8 mouse cellular contexts compared by ENCODE assay signal in the genomic region with DNA sequence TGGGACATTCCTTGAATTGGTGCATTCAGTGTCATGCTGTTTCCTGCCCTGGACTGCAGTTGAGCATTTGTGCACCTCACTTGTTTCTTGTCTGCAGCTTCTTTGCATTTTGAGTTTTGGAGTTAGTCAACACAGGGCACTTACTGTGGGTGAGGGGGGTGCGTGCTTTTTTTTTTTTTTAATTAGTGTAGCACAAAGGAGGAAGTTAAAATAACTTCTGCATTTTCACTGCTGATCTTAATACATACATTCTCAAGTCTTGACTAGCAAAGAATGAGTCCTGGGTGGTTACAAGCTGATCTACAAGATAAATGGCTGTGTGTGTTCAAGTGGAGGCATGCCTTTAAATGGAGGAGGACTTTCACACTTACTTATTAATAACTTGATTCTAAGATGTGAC. TPM values are rescaled to one million over a fixed set of nuclear protein-coding genes. Genes with fewer than 3 reads are reported as not detected.
DNase-seq lines count a peak whose midpoint lies in the region; ATAC-seq and TF ChIP-seq lines count a peak whose summit lies in the region.

No protein-coding gene starts in this region.

- peak overlapping the region; percentile 91 for H3K4me3 ChIP-seq in heart, embryonic 13.5 days
- peak overlapping the region; percentile 82 for H3K4me3 ChIP-seq in G1E (ENCODE audit: low read depth, low read length)
- H3K4me3 ChIP-seq in hindbrain, embryonic 11.5 days (ENCODE audit: low read depth, low read length), result peak overlapping the region; percentile 96; the same call in 1 of the 2 replicates
- peak overlapping the region; percentile 99 for H3K4me3 ChIP-seq in midbrain, embryonic 10.5 days

- H3K27ac ChIP-seq in heart, embryonic 13.5 days (replicated peaks), result peak overlapping the region; percentile 95
- no peak overlapping the region for H3K27ac ChIP-seq in hindbrain, embryonic 11.5 days (ENCODE audit: low read depth, low read length)
- no peak overlapping the region for H3K27ac ChIP-seq in midbrain, embryonic 10.5 days (replicated peaks)

- peak overlapping the region; percentile 99 for H3K9ac ChIP-seq in heart, embryonic 13.5 days
- no peak overlapping the region for H3K9ac ChIP-seq in hindbrain, embryonic 11.5 days (ENCODE audit: low read depth, low read length)

- H3K27me3 ChIP-seq in heart, embryonic 13.5 days (replicated peaks), result no peaks in the 10 kb centered on the region
- no peaks in the 10 kb centered on the region for H3K27me3 ChIP-seq in G1E (ENCODE audit: insufficient read depth, low read length)
- no peaks in the 10 kb centered on the region for H3K27me3 ChIP-seq in hindbrain, embryonic 11.5 days (ENCODE audit: control insufficient read depth, insufficient read depth, low read length)
- H3K27me3 ChIP-seq in midbrain, embryonic 10.5 days (ENCODE audit: low read depth, poor library complexity, severe bottlenecking), result no peaks in the 10 kb centered on the region

- intact Hi-C loops in left cerebral cortex, postnatal 36 days (cut with DNase I), result no loop called here

- TF ChIP-seq CTCF in G1E (IDR thresholded peaks at IDR 0.05; ENCODE audit: low read depth, low read length), result no peak

- peak overlapping the region; percentile 84 for H3K4me2 ChIP-seq in heart, embryonic 13.5 days
- H3K4me2 ChIP-seq in hindbrain, embryonic 11.5 days (replicated peaks; ENCODE audit: low read depth, low read length), result peak overlapping the region; percentile 80; the same call in 1 of the 2 replicates

- no peak for ATAC-seq in heart, embryonic 13.5 days (ENCODE audit: extremely low read depth, insufficient number of reproducible peaks, low FRiP score, low TSS enrichment)
- ATAC-seq in G1E (ENCODE audit: extremely low read depth, insufficient number of reproducible peaks, low FRiP score, poor library complexity, severe bottlenecking), result peak; percentile 48
- ATAC-seq in hindbrain, embryonic 11.5 days (ENCODE audit: low FRiP score), result no peak

- no peaks in the 10 kb centered on the region for H3K9me3 ChIP-seq in heart, embryonic 13.5 days
- no peaks in the 10 kb centered on the region for H3K9me3 ChIP-seq in G1E (replicated peaks)
- no peaks in the 10 kb centered on the region for H3K9me3 ChIP-seq in hindbrain, embryonic 11.5 days (ENCODE audit: control insufficient read depth, low read length)
- no peaks in the 10 kb centered on the region for H3K9me3 ChIP-seq in midbrain, embryonic 10.5 days (replicated peaks)

- no peak for DNase-seq in heart, adult 11 months
- peak; percentile 76 for DNase-seq in G1E (ENCODE audit: low spot score)
- DNase-seq in hindbrain, embryonic 11.5 days (ENCODE audit: low spot score), result no peak
- no peak for DNase-seq in midbrain, embryonic 10.5 days (ENCODE audit: low spot score)
- no peak for DNase-seq in left cerebral cortex, postnatal 36 days (ENCODE audit: low spot score in 2 of 2)
- DNase-seq in gastrocnemius, postnatal 10 days, result no peak
- no peak for DNase-seq in layer of hippocampus, adult 11-12 months (ENCODE audit: low spot score)

- 50% methylated on average over 1 of the region's 1 CpGs for whole genome bisulfite sequencing in heart, embryonic 13.5 days
- 73% methylated on average over 1 of the region's 1 CpGs for WGBS in hindbrain, embryonic 11.5 days
- WGBS in midbrain, embryonic 10.5 days, result 86% methylated on average over 1 of the region's 1 CpGs

- H3K4me1 ChIP-seq in heart, embryonic 13.5 days, result peaks cover 56% of the 10 kb centered on the region
- peaks cover 56% of the 10 kb centered on the region for H3K4me1 ChIP-seq in G1E (ENCODE audit: insufficient read depth, low read depth, low read length)
- H3K4me1 ChIP-seq in hindbrain, embryonic 11.5 days (replicated peaks; ENCODE audit: control insufficient read depth, insufficient read depth, low read length), result no peaks in the 10 kb centered on the region; the same call in 1 of the 2 replicates
- H3K4me1 ChIP-seq in midbrain, embryonic 10.5 days, result peaks cover 29% of the 10 kb centered on the region

- H3K36me3 ChIP-seq in heart, embryonic 13.5 days, result peaks cover 12% of the 10 kb centered on the region; the same call in 1 of the 2 replicates
- H3K36me3 ChIP-seq in G1E (replicated peaks), result peaks cover 36% of the 10 kb centered on the region
- no peaks in the 10 kb centered on the region for H3K36me3 ChIP-seq in hindbrain, embryonic 11.5 days (ENCODE audit: control insufficient read depth, insufficient read depth, low read length)
- H3K36me3 ChIP-seq in midbrain, embryonic 10.5 days, result peaks cover 14% of the 10 kb centered on the region; the same call in 1 of the 2 replicates

RNA-seq across cellular contexts. Expression of a gene that starts 2.3 kb away (rescaled TPM):
- polyA plus RNA-seq in heart, embryonic 13.5 days (2015; fragmentation: Nextera tagmentation; extraction: Ambion mirVana), result 400 and 438 TPM in 2 replicates
- total RNA-seq in G1E (2014; fragmentation: Nextera tagmentation), result 876 and 934 TPM in 2 replicates
- total RNA-seq in G1E (2017), result 647 and 716 TPM in 2 replicates
- polyA plus RNA-seq in G1E (2012), result 746 and 964 TPM in 2 replicates
- polyA plus RNA-seq in hindbrain, embryonic 11.5 days (2014; fragmentation: Nextera tagmentation; extraction: Ambion mirVana), result 325 and 330 TPM in 2 replicates
- polyA plus RNA-seq in midbrain, embryonic 10.5 days (2016; fragmentation: Nextera tagmentation; extraction: Ambion mirVana), result 353 and 368 TPM in 2 replicates
- 100 to 1,000 TPM; 259 to 262 TPM for total RNA-seq in left cerebral cortex, postnatal 36 days (2021)
- total RNA-seq in gastrocnemius, postnatal 10 days (2021), result 100 to 1,000 TPM; 104 to 116 TPM

RNA-seq across cellular contexts. Expression of a gene that starts 40.2 kb away (rescaled TPM):
- polyA plus RNA-seq in heart, embryonic 13.5 days (2015; fragmentation: Nextera tagmentation; extraction: Ambion mirVana), result 0.36 and 0.64 TPM in 2 replicates
- not detected in 2 replicates for total RNA-seq in G1E (2014; fragmentation: Nextera tagmentation)
- total RNA-seq in G1E (2017), result 0.11 TPM in 1 of 2 replicates, not detected in the other
- not detected in 2 replicates for polyA plus RNA-seq in G1E (2012)
- polyA plus RNA-seq in hindbrain, embryonic 11.5 days (2014; fragmentation: Nextera tagmentation; extraction: Ambion mirVana), result 0.32 TPM in 1 of 2 replicates, not detected in the other
- 0.25 TPM in 2 replicates for polyA plus RNA-seq in midbrain, embryonic 10.5 days (2016; fragmentation: Nextera tagmentation; extraction: Ambion mirVana)
- total RNA-seq in left cerebral cortex, postnatal 36 days (2021), result not detected
- under 1 TPM in 1 of 2 experiments, not detected in 1; 0.25 TPM for total RNA-seq in gastrocnemius, postnatal 10 days (2021)

RNA-seq across cellular contexts. Expression of a gene that starts 43.7 kb away (rescaled TPM):
- polyA plus RNA-seq in heart, embryonic 13.5 days (2015; fragmentation: Nextera tagmentation; extraction: Ambion mirVana), result not detected in 2 replicates
- total RNA-seq in G1E (2014; fragmentation: Nextera tagmentation) (not detected in 2 replicates), G1E (2017) (0.23 and 0.71 TPM in 2 replicates)
- polyA plus RNA-seq in G1E (2012), result not detected in 2 replicates
- 0.15 TPM in 1 of 2 replicates, not detected in the other for polyA plus RNA-seq in hindbrain, embryonic 11.5 days (2014; fragmentation: Nextera tagmentation; extraction: Ambion mirVana)
- not detected in 2 replicates for polyA plus RNA-seq in midbrain, embryonic 10.5 days (2016; fragmentation: Nextera tagmentation; extraction: Ambion mirVana)
- not detected for total RNA-seq in left cerebral cortex, postnatal 36 days (2021)
- not detected for total RNA-seq in gastrocnemius, postnatal 10 days (2021)

RNA-seq across cellular contexts. Expression of a gene that starts 46.4 kb away (rescaled TPM):
- 164 and 188 TPM in 2 replicates for polyA plus RNA-seq in heart, embryonic 13.5 days (2015; fragmentation: Nextera tagmentation; extraction: Ambion mirVana)
- total RNA-seq in G1E (2014; fragmentation: Nextera tagmentation), result 54.8 and 63.5 TPM in 2 replicates
- total RNA-seq in G1E (2017), result 127 and 129 TPM in 2 replicates
- 250 and 265 TPM in 2 replicates for polyA plus RNA-seq in G1E (2012)
- polyA plus RNA-seq in hindbrain, embryonic 11.5 days (2014; fragmentation: Nextera tagmentation; extraction: Ambion mirVana), result 189 and 198 TPM in 2 replicates
- 241 and 246 TPM in 2 replicates for polyA plus RNA-seq in midbrain, embryonic 10.5 days (2016; fragmentation: Nextera tagmentation; extraction: Ambion mirVana)
- total RNA-seq in left cerebral cortex, postnatal 36 days (2021), result 100 to 1,000 TPM; 139 to 143 TPM
- total RNA-seq in gastrocnemius, postnatal 10 days (2021), result 10 to 100 TPM; 90.7 to 94.4 TPM

RNA-seq across cellular contexts. Expression of a gene that starts 46.6 kb away (rescaled TPM):
- polyA plus RNA-seq in heart, embryonic 13.5 days (2015; fragmentation: Nextera tagmentation; extraction: Ambion mirVana), result 227 and 252 TPM in 2 replicates
- 27.7 and 58.4 TPM in 2 replicates for total RNA-seq in G1E (2014; fragmentation: Nextera tagmentation)
- total RNA-seq in G1E (2017), result 30.5 and 37.9 TPM in 2 replicates
- polyA plus RNA-seq in G1E (2012), result 186 and 219 TPM in 2 replicates
- polyA plus RNA-seq in hindbrain, embryonic 11.5 days (2014; fragmentation: Nextera tagmentation; extraction: Ambion mirVana), result 85.4 and 99.4 TPM in 2 replicates
- 99.5 and 107 TPM in 2 replicates for polyA plus RNA-seq in midbrain, embryonic 10.5 days (2016; fragmentation: Nextera tagmentation; extraction: Ambion mirVana)
- total RNA-seq in left cerebral cortex, postnatal 36 days (2021), result 100 to 1,000 TPM; 151 to 166 TPM
- total RNA-seq in gastrocnemius, postnatal 10 days (2021), result 10 to 100 TPM; 69.7 to 70.5 TPM
